In genomic region chr10:66912440-66912839, GRCm38 (mm10) we compare ENCODE assay signal across 23 mouse cellular contexts.
A peak's percentile ranks its signal among the peaks of the same experiment; 100 is the strongest.
DNase-seq lines count a peak whose midpoint lies in the region; ATAC-seq and TF ChIP-seq lines count a peak whose summit lies in the region.
"Had no signal": no experiment of that assay in that cellular context is flagged by ENCODE, and none has a peak within 500 bp of the region (broad histone marks: within the 10 kb centered on the region; RNA-seq: fewer than 3 reads in every experiment).

No protein-coding gene starts in this region.

- H3K36me3 ChIP-seq in forebrain, embryonic 16.5 days (ENCODE audit: control insufficient read depth, insufficient read depth), result no peaks in the 10 kb centered on the region
- no peaks in the 10 kb centered on the region for H3K36me3 ChIP-seq in forebrain, embryonic 11.5 days (ENCODE audit: control insufficient read depth, insufficient read depth, low read length)
- H3K36me3 ChIP-seq in E14TG2a.4 (ENCODE audit: insufficient read depth, low read length), result no peaks in the 10 kb centered on the region
- H3K36me3 ChIP-seq in heart, embryonic 11.5 days (ENCODE audit: control insufficient read depth, insufficient read depth, low read length), result no peaks in the 10 kb centered on the region
- H3K36me3 ChIP-seq: embryonic facial prominence, embryonic 10.5 days; embryonic facial prominence, embryonic 13.5 days; heart, embryonic 13.5 days had no signal

- H3K27ac ChIP-seq in forebrain, embryonic 16.5 days (ENCODE audit: low read length), result peak overlapping the region; percentile 60; the same call in 1 of the 2 replicates
- H3K27ac ChIP-seq in forebrain, embryonic 11.5 days (ENCODE audit: low read depth, low read length), result no peak overlapping the region
- H3K27ac ChIP-seq in heart, embryonic 11.5 days (ENCODE audit: low read depth, low read length), result no peak overlapping the region
- H3K27ac ChIP-seq: hindbrain, embryonic 14.5 days; hindbrain, postnatal 0 days had no signal

- no peak overlapping the region for H3K4me2 ChIP-seq in forebrain, embryonic 16.5 days (ENCODE audit: low read length)
- no peak overlapping the region for H3K4me2 ChIP-seq in forebrain, embryonic 11.5 days (ENCODE audit: low read depth, low read length, severe bottlenecking)
- no peak overlapping the region for H3K4me2 ChIP-seq in heart, embryonic 11.5 days
- H3K4me2 ChIP-seq: embryonic facial prominence, embryonic 13.5 days had no signal

- no peak overlapping the region for H3K9ac ChIP-seq in forebrain, embryonic 16.5 days (replicated peaks; ENCODE audit: low read depth, low read length)
- H3K9ac ChIP-seq in forebrain, embryonic 11.5 days (ENCODE audit: low read length), result no peak overlapping the region
- H3K9ac ChIP-seq in heart, embryonic 11.5 days (ENCODE audit: low read depth, low read length), result no peak overlapping the region
- H3K9ac ChIP-seq: embryonic facial prominence, embryonic 13.5 days; heart, embryonic 13.5 days; hindbrain, embryonic 14.5 days had no signal

- no peaks in the 10 kb centered on the region for H3K27me3 ChIP-seq in forebrain, embryonic 16.5 days (replicated peaks; ENCODE audit: control insufficient read depth, insufficient read depth, low read length)
- no peaks in the 10 kb centered on the region for H3K27me3 ChIP-seq in forebrain, embryonic 11.5 days (ENCODE audit: control insufficient read depth, insufficient read depth, low read length)
- H3K27me3 ChIP-seq in E14TG2a.4 (ENCODE audit: insufficient read depth, low read length), result no peaks in the 10 kb centered on the region
- no peaks in the 10 kb centered on the region for H3K27me3 ChIP-seq in heart, embryonic 11.5 days (ENCODE audit: control insufficient read depth, insufficient read depth, low read length)
- H3K27me3 ChIP-seq: CH12.LX; embryonic facial prominence, embryonic 13.5 days; heart, embryonic 13.5 days had no signal

- H3K9me3 ChIP-seq in forebrain, embryonic 16.5 days (ENCODE audit: control insufficient read depth, low read length), result no peaks in the 10 kb centered on the region
- no peaks in the 10 kb centered on the region for H3K9me3 ChIP-seq in forebrain, embryonic 11.5 days (ENCODE audit: control insufficient read depth, low read length)
- H3K9me3 ChIP-seq in E14TG2a.4 (ENCODE audit: low read length), result no peaks in the 10 kb centered on the region
- H3K9me3 ChIP-seq in heart, embryonic 11.5 days (replicated peaks; ENCODE audit: control insufficient read depth, low read length), result no peaks in the 10 kb centered on the region
- H3K9me3 ChIP-seq: embryonic facial prominence, embryonic 10.5 days; embryonic facial prominence, embryonic 13.5 days; heart, embryonic 13.5 days had no signal

- no peak for DNase-seq in forebrain, embryonic 11.5 days (ENCODE audit: low spot score)
- peak; percentile 20 for DNase-seq in layer of hippocampus, adult 9-11 months
- no peak for DNase-seq in layer of hippocampus, postnatal 25 days (ENCODE audit: extremely low spot score in 1 of 2, low spot score in 1 of 2)
- DNase-seq: adrenal gland, adult 8-10 months; B cell, adult 2 months; cerebellum, adult 11-12 months; cerebellum, adult 8-10 months; cerebellum, postnatal 10 days; cerebellum, postnatal 36 days; embryo, embryonic 11 days; gastrocnemius, postnatal 25 days had no signal

- WGBS in forebrain, embryonic 16.5 days, result 68% methylated on average over 4 of the region's 4 CpGs
- WGBS in forebrain, embryonic 11.5 days, result 92% methylated on average over 4 of the region's 4 CpGs
- 86% methylated on average over 4 of the region's 4 CpGs for WGBS in heart, embryonic 11.5 days (ENCODE audit: insufficient replicate concordance)

- peaks cover 37% of the 10 kb centered on the region for H3K4me1 ChIP-seq in forebrain, embryonic 16.5 days (replicated peaks; ENCODE audit: control insufficient read depth, insufficient read depth, low read length)
- H3K4me1 ChIP-seq in forebrain, embryonic 11.5 days (replicated peaks; ENCODE audit: control insufficient read depth, insufficient read depth, low read length), result peaks cover 15% of the 10 kb centered on the region
- peaks cover 76% of the 10 kb centered on the region for H3K4me1 ChIP-seq in E14TG2a.4 (replicated peaks; ENCODE audit: low read depth, low read length)
- H3K4me1 ChIP-seq in heart, embryonic 11.5 days (ENCODE audit: control insufficient read depth, insufficient read depth, low read length), result peaks cover 40% of the 10 kb centered on the region

- ATAC-seq in forebrain, embryonic 16.5 days, result peak; percentile 48; the same call in 1 of the 2 replicates
- no peak for ATAC-seq in forebrain, embryonic 11.5 days (replicated peaks; ENCODE audit: low FRiP score)
- ATAC-seq in heart, embryonic 11.5 days (replicated peaks; ENCODE audit: insufficient number of reproducible peaks, low FRiP score, low TSS enrichment), result no peak
- ATAC-seq: activated CD4-positive, CD25-positive, alpha-beta regulatory T cell, adult 4 months; hindbrain, postnatal 0 days; inflammation-experienced regulatory T-cells, adult 6 months had no signal

- TF ChIP-seq CTCF in E14TG2a.4 (conservative IDR thresholded peaks at IDR 0.05; ENCODE audit: low read length), result no peak

- no peak overlapping the region for H3K4me3 ChIP-seq in forebrain, embryonic 16.5 days (replicated peaks; ENCODE audit: low read length)
- H3K4me3 ChIP-seq in forebrain, embryonic 11.5 days (ENCODE audit: low read depth, low read length), result no peak overlapping the region
- 0 out of 2 replicates have a peak overlapping the region, but pooled peaks have one; percentile 7 for H3K4me3 ChIP-seq in E14TG2a.4 (replicated peaks; ENCODE audit: low read length)
- H3K4me3 ChIP-seq in heart, embryonic 11.5 days (ENCODE audit: low read depth, low read length), result no peak overlapping the region
- H3K4me3 ChIP-seq: embryonic facial prominence, embryonic 10.5 days; embryonic facial prominence, embryonic 13.5 days; erythroblast, embryonic 14.5 days; heart, embryonic 13.5 days had no signal
